Mouse (Mus musculus) right cerebral cortex, postnatal 4 days (tissue): ENCODE results near the gene Calr4.

Experiments used
- DNase-seq: peaks from one replicate; pipeline ENCODE4 v3.0.0-alpha.2; 2022

The Calr4 gene

GRCm38 (mm10) chr4:109234185-109234584 lies at the start of gene Calr4:
TSS of gene Calr4 (plus strand) at chr4:109234485.
- DNase-seq, result no peak

- no peak for DNase-seq
These were observed 48.5 kb upstream of the Calr4 start for GRCm38 (mm10) chr4:109185616-109186405.

GRCm38 (mm10) chr4:109191598-109191997 lies 42.7 kb upstream of the Calr4 start:
- no peak for DNase-seq

- no peak for DNase-seq
These were observed 40.4 kb upstream of the Calr4 start for GRCm38 (mm10) chr4:109193886-109194285.

- DNase-seq, result no peak
These were observed 38.2 kb upstream of the Calr4 start for GRCm38 (mm10) chr4:109195900-109196629.

GRCm38 (mm10) chr4:109199069-109199468 lies 35.2 kb upstream of the Calr4 start:
- DNase-seq, result no peak

GRCm38 (mm10) chr4:109201582-109202424 lies 32.5 kb upstream of the Calr4 start, which contains the start of gene Osbpl9:
TSS of gene Osbpl9 (minus strand) at chr4:109202272.
- DNase-seq, result peak; percentile 98

GRCm38 (mm10) chr4:109203931-109204330 lies 30.4 kb upstream of the Calr4 start:
- DNase-seq, result no peak

GRCm38 (mm10) chr4:109204416-109204815 lies 29.9 kb upstream of the Calr4 start:
- DNase-seq, result no peak

GRCm38 (mm10) chr4:109207524-109207923 lies 26.8 kb upstream of the Calr4 start:
- no peak for DNase-seq

GRCm38 (mm10) chr4:109210253-109210652 lies 24.0 kb upstream of the Calr4 start:
- DNase-seq, result no peak

GRCm38 (mm10) chr4:109210881-109211280 lies 23.4 kb upstream of the Calr4 start:
- DNase-seq, result no peak

GRCm38 (mm10) chr4:109213986-109214385 lies 20.3 kb upstream of the Calr4 start:
- DNase-seq, result no peak

GRCm38 (mm10) chr4:109218008-109218407 lies 16.3 kb upstream of the Calr4 start:
- no peak for DNase-seq

- DNase-seq, result no peak
These were observed 13.8 kb upstream of the Calr4 start for GRCm38 (mm10) chr4:109220441-109220940.

- DNase-seq, result no peak
These were observed 12.3 kb upstream of the Calr4 start for GRCm38 (mm10) chr4:109222001-109222400.

GRCm38 (mm10) chr4:109224762-109225552 lies 9.3 kb upstream of the Calr4 start:
- DNase-seq, result peak; percentile 80

GRCm38 (mm10) chr4:109225606-109226005 lies 8.7 kb upstream of the Calr4 start:
- DNase-seq, result no peak

GRCm38 (mm10) chr4:109226071-109226470 lies 8.2 kb upstream of the Calr4 start:
- DNase-seq, result no peak

- no peak for DNase-seq
These were observed 4.5 kb upstream of the Calr4 start for GRCm38 (mm10) chr4:109229766-109230279.

- DNase-seq, result no peak
These were observed 593 bp downstream of the Calr4 start for GRCm38 (mm10) chr4:109234806-109235350.
